Mouse (Mus musculus): ENCODE measurements around the gene C1qtnf5. TPM values are rescaled to one million over a fixed set of nuclear protein-coding genes. Genes with fewer than 3 reads are reported as not detected.

C1qtnf5 gene
- polyA plus RNA-seq, 1 experiment from 2014 or later = 0.73 TPM

- H3K9me3 ChIP-seq = no peaks in the 10 kb centered on the region
- H3K9ac ChIP-seq = no peak overlapping the region
- H3K4me1 ChIP-seq = peaks cover 50% of the 10 kb centered on the region
- peaks cover 58% of the 10 kb centered on the region for H3K27me3 ChIP-seq
- no peak overlapping the region for H3K27ac ChIP-seq
- no peak overlapping the region for H3K4me2 ChIP-seq
- ATAC-seq (ENCODE audit: low FRiP score) = no peak
- H3K4me3 ChIP-seq (replicated peaks) = no peak overlapping the region
- no peaks in the 10 kb centered on the region for H3K36me3 ChIP-seq (replicated peaks)
- WGBS = 86% methylated on average over 5 of the region's 5 CpGs
Measured at GRCm38 (mm10) chr9:44082266-44082665, 24.8 kb upstream of the C1qtnf5 start.

DNA sequence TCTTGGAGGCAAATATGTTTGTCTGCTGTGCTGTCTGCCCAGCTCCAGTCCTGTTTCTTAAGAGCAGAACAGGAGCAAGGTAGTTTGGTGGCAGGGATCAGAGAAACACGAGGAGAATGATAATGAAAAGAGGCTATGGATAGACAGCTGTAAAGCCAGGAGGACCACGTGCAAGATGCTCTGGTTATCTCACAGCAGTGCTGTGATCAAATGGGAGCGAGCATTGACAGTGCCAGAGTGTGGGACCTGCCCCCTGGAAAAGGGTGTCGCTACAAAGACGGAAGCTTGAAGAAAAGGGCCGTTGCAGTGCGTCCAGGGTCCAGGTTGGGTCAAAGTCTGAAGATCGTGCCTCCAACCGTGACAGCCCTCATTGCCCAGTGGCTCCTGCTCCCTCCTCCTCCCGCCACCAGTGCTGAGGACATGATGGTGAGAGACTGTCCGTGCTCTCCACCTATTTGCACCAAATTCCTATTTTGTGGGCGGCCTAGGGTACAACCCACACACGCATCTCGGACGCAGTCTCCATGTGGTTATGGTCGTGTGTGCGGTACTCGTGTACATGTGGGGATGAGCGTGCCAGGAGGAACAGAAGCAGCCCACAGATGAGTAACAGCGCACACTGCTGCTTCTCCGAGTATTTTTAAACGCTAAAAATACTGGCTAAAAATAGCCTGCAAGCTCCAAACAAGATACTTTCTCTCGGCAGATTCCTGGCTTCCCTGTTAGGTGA, 23.5 kb upstream of the C1qtnf5 start:
- WGBS = 12% methylated on average over 23 of the region's 23 CpGs
- no peaks in the 10 kb centered on the region for H3K9me3 ChIP-seq
- no peak overlapping the region for H3K9ac ChIP-seq
- peaks cover 69% of the 10 kb centered on the region for H3K27me3 ChIP-seq
- no peaks in the 10 kb centered on the region for H3K36me3 ChIP-seq (replicated peaks)
- ATAC-seq (ENCODE audit: low FRiP score) = no peak
- H3K4me2 ChIP-seq = peak overlapping the region; percentile 99
- peaks cover 56% of the 10 kb centered on the region for H3K4me1 ChIP-seq
- H3K4me3 ChIP-seq (replicated peaks) = peak overlapping the region; percentile 57; the same call in 1 of the 2 replicates
- no peak overlapping the region for H3K27ac ChIP-seq

GRCm38 (mm10) chr9:44084236-44084635, 22.8 kb upstream of the C1qtnf5 start:
- Histone ChIP-seq H3K27me3 (peaks cover 75% of the 10 kb centered on the region), H3K36me3 (replicated peaks) (no peaks in the 10 kb centered on the region), H3K9ac (peak overlapping the region; percentile 65), H3K4me2 (peak overlapping the region; percentile 99), H3K9me3 (no peaks in the 10 kb centered on the region), H3K4me1 (peaks cover 49% of the 10 kb centered on the region), H3K27ac (no peak overlapping the region), H3K4me3 (replicated peaks) (peak overlapping the region; percentile 57)
- 0 out of 2 replicates have a peak, but pooled peaks have one; percentile 24 for ATAC-seq (ENCODE audit: low FRiP score)
- WGBS = 2% methylated on average over 14 of the region's 14 CpGs

DNA sequence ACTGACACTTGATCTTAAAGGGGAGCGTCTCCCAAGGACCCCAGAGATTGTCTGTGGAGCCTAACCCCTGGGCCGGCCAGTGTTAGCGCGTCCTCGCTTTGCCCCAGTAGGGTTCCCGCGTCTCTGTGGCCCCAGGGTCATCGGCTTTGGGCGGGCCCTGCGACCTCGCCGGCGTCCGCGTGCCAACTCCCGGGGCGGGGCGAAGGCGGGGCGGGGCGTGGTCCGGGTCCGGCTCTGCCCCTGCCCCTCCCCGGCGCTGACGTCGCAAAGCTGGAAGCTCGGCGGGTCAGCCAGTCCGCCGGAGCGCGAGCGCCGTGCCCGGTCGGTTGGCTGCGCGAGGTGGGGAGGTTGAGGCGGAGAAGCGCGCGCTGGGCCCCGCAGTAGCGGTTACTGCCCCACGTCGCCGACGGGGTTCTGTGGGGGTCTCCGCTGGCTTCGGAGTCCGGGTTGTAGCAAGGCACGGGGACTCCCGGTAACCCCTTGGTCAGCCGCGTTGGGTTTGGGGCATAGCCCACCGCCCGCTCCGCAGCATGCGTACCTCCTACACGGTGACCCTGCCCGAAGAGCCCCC, 22.3 kb upstream of the C1qtnf5 start:
- peak overlapping the region; percentile 57 for H3K4me3 ChIP-seq (replicated peaks)
- no peaks in the 10 kb centered on the region for H3K9me3 ChIP-seq
- whole genome bisulfite sequencing = 1% methylated on average over 62 of the region's 62 CpGs
- H3K4me2 ChIP-seq = peak overlapping the region; percentile 99
- ATAC-seq (ENCODE audit: low FRiP score) = peak; percentile 83
- H3K36me3 ChIP-seq (replicated peaks) = no peaks in the 10 kb centered on the region
- peaks cover 78% of the 10 kb centered on the region for H3K27me3 ChIP-seq
- H3K27ac ChIP-seq = no peak overlapping the region
- peaks cover 47% of the 10 kb centered on the region for H3K4me1 ChIP-seq
- peak overlapping the region; percentile 65 for H3K9ac ChIP-seq

DNA sequence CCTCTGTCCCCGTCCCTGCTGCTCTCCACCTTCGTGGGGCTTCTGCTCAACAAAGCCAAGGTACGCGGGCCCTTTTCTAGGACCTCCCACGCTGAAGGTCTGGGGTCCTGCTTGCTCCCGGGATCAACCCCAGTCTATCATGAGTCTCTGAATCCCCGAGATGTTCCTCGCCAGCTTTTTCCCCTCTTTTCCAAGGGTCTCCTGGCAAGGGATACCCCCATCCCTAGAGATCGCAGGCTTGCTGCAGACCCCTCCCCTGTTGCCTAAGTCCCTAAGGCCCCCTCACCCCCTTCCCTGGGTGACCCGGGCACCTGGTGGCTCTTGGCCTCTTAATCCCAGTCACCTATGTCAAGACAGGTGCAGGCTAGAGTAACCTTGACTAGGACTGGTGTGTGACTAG, 21.8 kb upstream of the C1qtnf5 start:
- Histone ChIP-seq H3K36me3 (replicated peaks) (no peaks in the 10 kb centered on the region), H3K9me3 (no peaks in the 10 kb centered on the region), H3K4me2 (peak overlapping the region; percentile 99), H3K27me3 (peaks cover 79% of the 10 kb centered on the region), H3K4me1 (peaks cover 47% of the 10 kb centered on the region), H3K4me3 (replicated peaks) (peak overlapping the region; percentile 57), H3K27ac (no peak overlapping the region), H3K9ac (peak overlapping the region; percentile 65)
- under 1% methylated on average over 10 of the region's 10 CpGs for WGBS
- ATAC-seq (ENCODE audit: low FRiP score) = no peak

GRCm38 (mm10) chr9:44085741-44086665, 21.0 kb upstream of the C1qtnf5 start:
- Histone ChIP-seq H3K9ac (no peak overlapping the region), H3K9me3 (no peaks in the 10 kb centered on the region), H3K4me3 (replicated peaks) (peak overlapping the region; percentile 57; the same call in 1 of the 2 replicates), H3K27me3 (peaks cover 79% of the 10 kb centered on the region), H3K4me1 (peaks cover 44% of the 10 kb centered on the region), H3K4me2 (peak overlapping the region; percentile 99; the same call in 1 of the 2 replicates), H3K36me3 (replicated peaks) (no peaks in the 10 kb centered on the region), H3K27ac (no peak overlapping the region)
- 69% methylated on average over 15 of the region's 15 CpGs for WGBS
- no peak for ATAC-seq (ENCODE audit: low FRiP score)

GRCm38 (mm10) chr9:44086960-44087359, 20.1 kb upstream of the C1qtnf5 start:
- H3K4me3 ChIP-seq (replicated peaks) = no peak overlapping the region
- 32% methylated on average over 10 of the region's 10 CpGs for WGBS
- H3K9me3 ChIP-seq = no peaks in the 10 kb centered on the region
- no peak overlapping the region for H3K9ac ChIP-seq
- H3K4me1 ChIP-seq = peaks cover 38% of the 10 kb centered on the region
- ATAC-seq (ENCODE audit: low FRiP score) = no peak
- H3K27ac ChIP-seq = no peak overlapping the region
- no peak overlapping the region for H3K4me2 ChIP-seq
- H3K36me3 ChIP-seq (replicated peaks) = peaks cover 4% of the 10 kb centered on the region
- H3K27me3 ChIP-seq = peaks cover 77% of the 10 kb centered on the region

- H3K9me3 ChIP-seq = no peaks in the 10 kb centered on the region
- peaks cover 68% of the 10 kb centered on the region for H3K27me3 ChIP-seq
- H3K4me1 ChIP-seq = peaks cover 38% of the 10 kb centered on the region
- no peak overlapping the region for H3K9ac ChIP-seq
- H3K36me3 ChIP-seq (replicated peaks) = peaks cover 7% of the 10 kb centered on the region
- no peak overlapping the region for H3K27ac ChIP-seq
- WGBS = 13% methylated on average over 15 of the region's 15 CpGs
- ATAC-seq (ENCODE audit: low FRiP score) = no peak
- no peak overlapping the region for H3K4me2 ChIP-seq
- no peak overlapping the region for H3K4me3 ChIP-seq (replicated peaks)
Measured at GRCm38 (mm10) chr9:44087761-44088455, 19.1 kb upstream of the C1qtnf5 start.

DNA sequence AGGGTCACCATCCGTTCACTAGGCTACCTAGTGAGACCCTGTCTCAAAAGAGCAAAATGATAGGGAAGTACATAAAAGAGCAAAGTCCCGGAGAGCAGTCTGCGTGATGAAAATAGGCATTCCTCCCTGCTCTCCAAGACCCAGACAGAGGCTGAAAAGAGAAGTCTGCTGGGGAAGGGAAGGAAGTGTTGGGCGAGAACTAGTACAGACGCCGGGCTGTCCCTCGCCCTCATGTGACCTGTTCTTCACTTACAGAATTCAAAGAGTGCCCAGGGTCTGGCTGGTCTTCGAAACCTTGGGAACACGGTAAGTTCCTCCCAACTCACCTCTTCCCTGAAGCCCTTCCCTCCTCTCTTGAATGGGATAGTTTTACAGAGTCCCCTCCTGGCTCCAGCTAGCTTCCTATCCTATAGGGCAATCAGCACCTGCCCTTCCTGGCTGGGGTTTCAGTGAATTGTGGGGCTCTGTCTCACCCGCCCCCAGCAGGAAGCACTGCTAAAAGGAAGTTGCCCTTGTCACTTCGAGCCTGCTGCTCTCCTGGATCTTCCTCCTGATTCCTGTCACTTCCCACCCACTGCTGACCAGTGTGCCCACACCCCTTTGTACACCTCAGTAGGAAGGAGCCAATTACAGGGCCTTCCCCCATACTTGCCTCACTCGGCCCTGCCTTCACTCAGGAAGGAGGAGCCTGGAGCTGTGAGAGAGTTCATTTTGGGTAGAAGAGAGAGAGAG, 18.0 kb upstream of the C1qtnf5 start:
- WGBS = 67% methylated on average over 12 of the region's 12 CpGs
- ATAC-seq (ENCODE audit: low FRiP score) = no peak
- Histone ChIP-seq H3K27me3 (peaks cover 56% of the 10 kb centered on the region), H3K4me3 (replicated peaks) (no peak overlapping the region), H3K9ac (no peak overlapping the region), H3K4me1 (peaks cover 32% of the 10 kb centered on the region), H3K36me3 (replicated peaks) (peaks cover 10% of the 10 kb centered on the region), H3K9me3 (no peaks in the 10 kb centered on the region), H3K27ac (no peak overlapping the region), H3K4me2 (no peak overlapping the region)

- H3K27ac ChIP-seq = no peak overlapping the region
- 31% methylated on average over 24 of the region's 24 CpGs for WGBS
- H3K4me1 ChIP-seq = peaks cover 16% of the 10 kb centered on the region
- peaks cover 12% of the 10 kb centered on the region; the same call in 1 of the 2 replicates for H3K27me3 ChIP-seq
- ATAC-seq (ENCODE audit: low FRiP score) = peak; percentile 68; the same call in 1 of the 2 replicates
- peak overlapping the region; percentile 41 for H3K4me2 ChIP-seq
- no peaks in the 10 kb centered on the region for H3K9me3 ChIP-seq
- peaks cover 10% of the 10 kb centered on the region for H3K36me3 ChIP-seq (replicated peaks)
- H3K9ac ChIP-seq = 0 out of 2 replicates have a peak overlapping the region, but pooled peaks have one; percentile 21
- no peak overlapping the region for H3K4me3 ChIP-seq (replicated peaks)
Measured at GRCm38 (mm10) chr9:44093612-44094503, 13.2 kb upstream of the C1qtnf5 start.
